Mouse (Mus musculus): ENCODE results near the gene Gipc3. TPM values are rescaled to one million over a fixed set of nuclear protein-coding genes. Genes with fewer than 3 reads are reported as not detected.

Gipc3 gene
- polyA plus RNA-seq, 1 experiment from 2014 or later, result not detected

GRCm38 (mm10) chr10:81315587-81315986 lies 27.5 kb downstream of the Gipc3 start:
- H3K4me1 ChIP-seq, result peaks cover 26% of the 10 kb centered on the region
- no peak overlapping the region for H3K9ac ChIP-seq
- 94% methylated on average over 16 of the region's 16 CpGs for WGBS
- H3K36me3 ChIP-seq (ENCODE audit: poor library complexity, severe bottlenecking), result peaks cover 77% of the 10 kb centered on the region
- H3K27me3 ChIP-seq, result no peaks in the 10 kb centered on the region
- H3K4me2 ChIP-seq, result no peak overlapping the region
- ATAC-seq, result no peak
- no peak overlapping the region for H3K4me3 ChIP-seq
- no peaks in the 10 kb centered on the region for H3K9me3 ChIP-seq (replicated peaks)
- no peak overlapping the region for H3K27ac ChIP-seq

GRCm38 (mm10) chr10:81314201-81314600 lies 28.9 kb downstream of the Gipc3 start:
- H3K9me3 ChIP-seq (replicated peaks), result no peaks in the 10 kb centered on the region
- no peak for ATAC-seq
- H3K36me3 ChIP-seq (ENCODE audit: poor library complexity, severe bottlenecking), result peaks cover 91% of the 10 kb centered on the region
- H3K4me2 ChIP-seq, result no peak overlapping the region
- no peak overlapping the region for H3K4me3 ChIP-seq
- H3K27ac ChIP-seq, result no peak overlapping the region
- peaks cover 19% of the 10 kb centered on the region for H3K4me1 ChIP-seq
- no peaks in the 10 kb centered on the region for H3K27me3 ChIP-seq
- WGBS, result 82% methylated on average over 7 of the region's 7 CpGs
- H3K9ac ChIP-seq, result no peak overlapping the region

DNA sequence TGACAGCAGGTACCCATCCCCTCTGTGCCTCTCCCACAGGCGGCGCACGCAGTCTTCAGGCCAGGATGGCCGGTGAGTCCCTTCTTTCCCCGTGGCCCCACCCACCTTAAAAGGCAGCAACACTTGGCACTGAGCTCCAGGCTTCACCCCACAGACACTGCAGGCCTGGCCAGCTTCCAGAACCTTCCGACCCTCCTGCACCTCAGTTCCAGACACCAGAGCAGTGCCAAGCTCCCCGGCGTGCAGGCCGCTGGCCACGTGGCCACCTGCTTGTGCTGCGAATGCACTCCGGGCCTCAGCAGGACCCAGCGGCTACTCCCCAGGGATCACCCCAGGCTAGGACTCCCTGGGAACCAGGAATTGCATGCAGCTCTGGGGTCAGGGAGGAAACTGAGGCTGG lies 29.5 kb downstream of the Gipc3 start:
- Histone ChIP-seq H3K9me3 (replicated peaks) (no peaks in the 10 kb centered on the region), H3K27ac (no peak overlapping the region), H3K4me3 (no peak overlapping the region), H3K4me1 (peaks cover 12% of the 10 kb centered on the region), H3K9ac (no peak overlapping the region), H3K36me3 (ENCODE audit: poor library complexity, severe bottlenecking) (peaks cover 94% of the 10 kb centered on the region), H3K27me3 (no peaks in the 10 kb centered on the region), H3K4me2 (no peak overlapping the region)
- ATAC-seq, result no peak
- 93% methylated on average over 13 of the region's 13 CpGs for WGBS

- peaks cover 91% of the 10 kb centered on the region for H3K36me3 ChIP-seq (ENCODE audit: poor library complexity, severe bottlenecking)
- no peak overlapping the region for H3K4me3 ChIP-seq
- H3K4me2 ChIP-seq, result no peak overlapping the region
- no peaks in the 10 kb centered on the region for H3K4me1 ChIP-seq
- no peak overlapping the region for H3K27ac ChIP-seq
- H3K9ac ChIP-seq, result no peak overlapping the region
- H3K9me3 ChIP-seq (replicated peaks), result no peaks in the 10 kb centered on the region
- 90% methylated on average over 5 of the region's 5 CpGs for WGBS
- ATAC-seq, result no peak
- H3K27me3 ChIP-seq, result no peaks in the 10 kb centered on the region
These were observed 33.5 kb downstream of the Gipc3 start for GRCm38 (mm10) chr10:81309571-81309970.

GRCm38 (mm10) chr10:81306837-81307682 lies 36.0 kb downstream of the Gipc3 start:
- no peak for ATAC-seq

DNA sequence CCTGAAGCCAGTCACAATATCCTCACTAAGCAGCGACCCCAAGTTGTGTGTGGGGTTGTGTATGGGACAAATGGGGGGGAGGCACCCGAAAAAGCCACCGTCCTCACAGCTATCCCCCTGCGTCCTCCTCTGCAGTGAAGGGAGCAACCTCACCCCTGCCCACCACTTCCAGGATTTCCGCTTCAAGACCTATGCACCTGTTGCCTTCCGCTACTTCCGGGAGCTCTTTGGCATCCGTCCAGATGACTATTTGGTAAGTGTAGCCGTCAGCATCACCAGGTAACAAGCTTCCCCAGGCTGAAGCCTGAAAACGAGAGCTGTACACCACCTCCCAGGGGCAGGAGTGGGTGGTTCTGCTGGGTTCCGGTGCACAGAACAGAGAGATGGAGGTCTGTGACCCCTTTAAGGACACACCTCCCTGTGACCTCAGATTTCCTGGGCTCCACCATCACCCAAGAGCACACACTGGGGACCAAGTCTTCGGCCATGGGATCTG lies 36.8 kb downstream of the Gipc3 start:
- Histone ChIP-seq H3K36me3 (ENCODE audit: poor library complexity, severe bottlenecking) (peaks cover 58% of the 10 kb centered on the region), H3K9me3 (replicated peaks) (no peaks in the 10 kb centered on the region), H3K4me1 (peaks cover 16% of the 10 kb centered on the region), H3K9ac (no peak overlapping the region), H3K4me2 (no peak overlapping the region), H3K27me3 (no peaks in the 10 kb centered on the region), H3K27ac (no peak overlapping the region), H3K4me3 (no peak overlapping the region)
- 91% methylated on average over 12 of the region's 12 CpGs for WGBS
- ATAC-seq, result no peak

More at GRCm38 (mm10) chr10:81306837-81307682, 36.0 kb downstream of the Gipc3 start:
- no peaks in the 10 kb centered on the region for H3K9me3 ChIP-seq (replicated peaks)
- WGBS, result 95% methylated on average over 21 of the region's 21 CpGs
- H3K27ac ChIP-seq, result no peak overlapping the region
- peaks cover 66% of the 10 kb centered on the region for H3K36me3 ChIP-seq (ENCODE audit: poor library complexity, severe bottlenecking)
- no peaks in the 10 kb centered on the region for H3K27me3 ChIP-seq
- H3K9ac ChIP-seq, result no peak overlapping the region
- no peak overlapping the region for H3K4me2 ChIP-seq
- H3K4me1 ChIP-seq, result peaks cover 14% of the 10 kb centered on the region
- no peak overlapping the region for H3K4me3 ChIP-seq

DNA sequence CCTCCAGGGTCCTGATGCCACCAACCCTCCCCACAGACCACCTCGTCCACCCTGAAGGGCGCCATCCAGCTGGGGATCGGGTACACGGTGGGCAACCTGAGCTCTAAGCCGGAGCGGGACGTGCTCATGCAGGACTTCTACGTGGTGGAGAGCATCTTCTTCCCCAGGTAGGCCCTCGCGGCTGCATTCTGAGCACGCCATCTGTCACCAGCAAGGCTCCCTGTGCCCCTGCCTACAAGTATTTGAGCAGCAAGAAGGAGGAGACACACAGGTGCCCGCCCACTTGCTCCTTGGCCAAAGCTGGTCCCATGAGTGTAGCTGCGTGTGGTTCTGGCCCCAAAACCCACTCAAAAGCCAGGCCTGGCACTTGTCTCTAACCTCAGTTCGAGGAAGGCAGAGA lies 37.4 kb downstream of the Gipc3 start:
- ATAC-seq, result no peak
- no peak overlapping the region for H3K27ac ChIP-seq
- no peak overlapping the region for H3K4me2 ChIP-seq
- H3K4me1 ChIP-seq, result peaks cover 16% of the 10 kb centered on the region
- H3K27me3 ChIP-seq, result no peaks in the 10 kb centered on the region
- H3K9me3 ChIP-seq (replicated peaks), result no peaks in the 10 kb centered on the region
- H3K36me3 ChIP-seq (ENCODE audit: poor library complexity, severe bottlenecking), result peaks cover 52% of the 10 kb centered on the region
- no peak overlapping the region for H3K9ac ChIP-seq
- WGBS, result 94% methylated on average over 14 of the region's 14 CpGs
- H3K4me3 ChIP-seq, result no peak overlapping the region

GRCm38 (mm10) chr10:81304597-81305238 lies 38.3 kb downstream of the Gipc3 start:
- WGBS, result 27% methylated on average over 7 of the region's 9 CpGs
- Histone ChIP-seq H3K27me3 (no peaks in the 10 kb centered on the region), H3K27ac (no peak overlapping the region), H3K4me1 (peaks cover 16% of the 10 kb centered on the region), H3K36me3 (ENCODE audit: poor library complexity, severe bottlenecking) (peaks cover 43% of the 10 kb centered on the region), H3K9me3 (replicated peaks) (no peaks in the 10 kb centered on the region), H3K9ac (no peak overlapping the region), H3K4me3 (no peak overlapping the region), H3K4me2 (no peak overlapping the region)
- 0 out of 2 replicates have a peak, but pooled peaks have one; percentile 41 for ATAC-seq

- no peak for ATAC-seq
- Histone ChIP-seq H3K36me3 (ENCODE audit: poor library complexity, severe bottlenecking) (peaks cover 33% of the 10 kb centered on the region), H3K4me2 (no peak overlapping the region), H3K27ac (no peak overlapping the region), H3K9me3 (replicated peaks) (no peaks in the 10 kb centered on the region), H3K27me3 (no peaks in the 10 kb centered on the region), H3K4me1 (peaks cover 16% of the 10 kb centered on the region), H3K4me3 (no peak overlapping the region), H3K9ac (no peak overlapping the region)
- 87% methylated on average over 7 of the region's 7 CpGs for WGBS
These were observed 39.3 kb downstream of the Gipc3 start for GRCm38 (mm10) chr10:81303761-81304160.

DNA sequence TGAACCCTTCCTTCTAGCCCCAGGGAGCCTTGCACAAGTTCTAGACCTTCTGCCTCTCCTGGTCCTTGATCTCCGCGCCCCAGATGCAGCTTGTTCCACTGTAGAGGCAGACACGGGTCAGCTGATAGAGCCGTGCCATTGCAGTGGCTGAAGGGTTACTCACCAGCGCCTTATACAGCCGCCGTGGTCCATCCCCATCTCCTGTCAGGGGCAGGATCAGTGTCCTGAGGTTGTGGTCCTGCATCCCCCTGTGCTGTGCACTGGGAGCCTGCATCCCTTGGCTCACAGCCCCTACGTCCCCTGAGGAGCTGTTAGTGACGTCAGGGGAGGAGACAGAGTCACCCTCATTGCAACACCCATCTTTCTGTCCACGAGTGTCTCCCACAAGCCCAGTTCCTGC lies 39.8 kb downstream of the Gipc3 start:
- Histone ChIP-seq H3K9me3 (replicated peaks) (no peaks in the 10 kb centered on the region), H3K4me3 (no peak overlapping the region), H3K27ac (peak overlapping the region; percentile 35; the same call in 1 of the 2 replicates), H3K4me1 (peaks cover 16% of the 10 kb centered on the region), H3K4me2 (no peak overlapping the region), H3K27me3 (no peaks in the 10 kb centered on the region), H3K36me3 (ENCODE audit: poor library complexity, severe bottlenecking) (peaks cover 29% of the 10 kb centered on the region), H3K9ac (no peak overlapping the region)
- WGBS, result 78% methylated on average over 10 of the region's 10 CpGs
- ATAC-seq, result no peak

DNA sequence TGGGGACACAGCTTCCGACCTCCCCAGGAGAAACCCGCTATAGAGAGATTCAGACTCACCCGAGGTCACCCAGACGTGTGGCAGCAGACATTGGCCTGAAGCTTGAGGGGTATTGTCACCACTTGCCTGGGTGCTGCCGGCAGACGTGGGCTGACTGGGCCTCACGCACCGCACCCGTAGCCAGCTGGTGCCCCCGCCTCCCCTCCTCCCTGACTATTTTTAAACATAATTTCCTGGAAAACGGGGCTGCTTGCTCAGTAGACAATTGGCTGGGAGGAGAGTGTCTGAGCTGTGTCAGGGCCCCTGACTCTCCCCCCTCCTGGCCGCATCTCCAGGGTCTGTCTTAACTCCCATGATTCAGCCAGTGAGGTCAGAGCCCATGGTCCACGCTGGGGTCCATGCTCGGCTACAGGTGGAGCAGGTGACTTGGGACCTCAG lies 40.3 kb downstream of the Gipc3 start:
- Histone ChIP-seq H3K27me3 (no peaks in the 10 kb centered on the region), H3K9ac (peak overlapping the region; percentile 26; the same call in 1 of the 2 replicates), H3K36me3 (ENCODE audit: poor library complexity, severe bottlenecking) (peaks cover 28% of the 10 kb centered on the region), H3K27ac (peak overlapping the region; percentile 35; the same call in 1 of the 2 replicates), H3K4me3 (no peak overlapping the region), H3K4me2 (no peak overlapping the region), H3K4me1 (peaks cover 16% of the 10 kb centered on the region), H3K9me3 (replicated peaks) (no peaks in the 10 kb centered on the region)
- ATAC-seq, result no peak
- 71% methylated on average over 14 of the region's 14 CpGs for WGBS

GRCm38 (mm10) chr10:81302288-81302687 lies 40.8 kb downstream of the Gipc3 start:
- Histone ChIP-seq H3K27ac (peak overlapping the region; percentile 25; the same call in 1 of the 2 replicates), H3K36me3 (ENCODE audit: poor library complexity, severe bottlenecking) (peaks cover 22% of the 10 kb centered on the region), H3K27me3 (no peaks in the 10 kb centered on the region), H3K9me3 (replicated peaks) (no peaks in the 10 kb centered on the region), H3K4me3 (no peak overlapping the region), H3K4me1 (peaks cover 16% of the 10 kb centered on the region), H3K9ac (peak overlapping the region; percentile 50), H3K4me2 (no peak overlapping the region)
- 78% methylated on average over 4 of the region's 4 CpGs for WGBS
- ATAC-seq, result no peak
